Mouse (Mus musculus) hindbrain, embryonic 12.5 days (tissue): ENCODE results near the gene Ctsh. TPM values are rescaled to one million over a fixed set of nuclear protein-coding genes. Genes with fewer than 3 reads are reported as not detected.
A peak's percentile ranks its signal among the peaks of the same experiment; 100 is the strongest.

Experiments used
- ATAC-seq: fragments of 200-750 bp; cut with Nextera tagmentation; 2 replicates; pipeline ENCODE4 v1.8.0; 2017; ENCODE audit warnings: moderate TSS enrichment; ENCODE audit not compliant: low FRiP score
- H3K27ac ChIP-seq: fragments of 300-500 bp; sonication (generic); 2 replicates; pipeline ENCODE4 v1.5.1; 2016; ENCODE audit warnings: mild to moderate bottlenecking
- H3K27me3 ChIP-seq: fragments of 300-500 bp; sonication (generic); 2 replicates; pipeline ENCODE4 v1.6.1; 2016; ENCODE audit warnings: mild to moderate bottlenecking
- H3K36me3 ChIP-seq: fragments of 300-500 bp; sonication (generic); 2 replicates; pipeline ENCODE4 v1.6.1; 2016; ENCODE audit warnings: mild to moderate bottlenecking
- H3K4me1 ChIP-seq: fragments of 300-500 bp; sonication (generic); 2 replicates; pipeline ENCODE4 v1.6.1; 2016
- H3K4me2 ChIP-seq: fragments of 300-500 bp; sonication (generic); replicated peaks from 2 replicates; pipeline ENCODE4 v1.6.1; 2016; ENCODE audit warnings: mild to moderate bottlenecking
- H3K4me3 ChIP-seq: fragments of 300-500 bp; sonication (generic); 2 replicates; pipeline ENCODE4 v1.5.1; 2016; ENCODE audit warnings: mild to moderate bottlenecking
- H3K9ac ChIP-seq: fragments of 300-500 bp; sonication (generic); 2 replicates; pipeline ENCODE4 v1.6.1; 2016; ENCODE audit warnings: mild to moderate bottlenecking, moderate library complexity
- H3K9me3 ChIP-seq: fragments of 300-500 bp; sonication (generic); replicated peaks from 2 replicates; pipeline ENCODE4 v1.6.1; 2016; ENCODE audit warnings: mild to moderate bottlenecking
- WGBS: fragments of 180-500 bp; shearing (Covaris S2); methylation state at CpG from one replicate; pipeline ENCODE4 v1.1.7; 2016; 5-methylcytosine and 5-hydroxymethylcytosine counted together
- polyA plus RNA-seq: library from polyadenylated mRNA; unstranded; fragments of >200 nt; fragmentation: Nextera tagmentation; extraction: Ambion mirVana; gene quantifications from 2 replicates; pipeline ENCODE4 v1.2.1, GENCODE M21; 2016

The Ctsh gene
- 12.6 and 13.7 TPM in 2 replicates for polyA plus RNA-seq

DNA sequence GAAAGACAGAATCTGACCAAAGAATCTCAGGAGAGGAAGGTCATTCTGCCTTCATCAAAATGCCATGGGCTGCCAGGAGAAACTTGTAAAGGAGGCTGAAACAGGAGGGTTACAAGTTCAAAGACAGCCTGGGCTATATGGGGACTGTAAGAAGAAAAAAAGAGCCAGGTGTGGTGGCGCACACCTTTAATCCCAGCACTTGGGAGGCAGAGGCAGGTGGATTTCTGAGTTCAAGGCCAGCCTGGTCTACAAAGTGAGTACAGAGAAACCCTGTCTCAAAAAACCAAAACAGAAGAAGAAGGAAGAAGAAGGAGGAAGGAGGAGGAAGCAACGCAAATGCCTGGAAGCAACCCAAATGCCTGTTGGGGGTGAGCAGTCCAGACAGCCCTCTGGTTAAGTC, at the start of gene Ctsh:
Ctsh (plus strand) TSS at position 301 of the 400 bp plus-strand sequence.
- 91% methylated on average over 2 of the region's 2 CpGs for WGBS
- ATAC-seq = no peak

DNA sequence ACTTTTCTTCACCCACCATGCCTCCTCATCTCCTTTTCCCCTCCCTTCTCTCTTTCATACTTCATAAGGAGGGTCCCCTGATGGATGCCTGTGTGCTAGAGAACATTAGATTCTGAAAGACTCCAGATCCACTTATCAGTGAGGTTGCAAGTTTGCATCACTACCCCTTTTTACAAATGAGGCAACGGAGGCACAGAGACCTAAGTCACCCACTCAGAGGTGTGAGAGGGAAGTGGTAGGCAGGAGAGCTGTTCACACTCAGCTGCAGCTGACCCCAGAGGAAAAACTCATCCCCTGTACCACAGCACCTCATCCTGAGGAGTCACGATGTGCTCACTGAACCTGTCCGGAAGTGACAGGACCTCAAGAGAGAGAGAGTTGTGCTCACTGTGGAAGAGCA, 47.5 kb upstream of the Ctsh start:
- ATAC-seq = no peak
- Histone ChIP-seq H3K27me3 (no peaks in the 10 kb centered on the region), H3K4me2 (no peak overlapping the region), H3K4me1 (no peaks in the 10 kb centered on the region), H3K9ac (no peak overlapping the region), H3K9me3 (no peaks in the 10 kb centered on the region), H3K27ac (no peak overlapping the region), H3K4me3 (no peak overlapping the region), H3K36me3 (no peaks in the 10 kb centered on the region)
- 92% methylated on average over 3 of the region's 3 CpGs for WGBS

More for the DNA sequence above, at the start of gene Ctsh:
- peaks cover 8% of the 10 kb centered on the region for H3K27me3 ChIP-seq
- H3K27ac ChIP-seq = no peak within 1 kb of the TSS
- H3K4me3 ChIP-seq = peak within 1 kb of the TSS; percentile 34
- H3K9ac ChIP-seq = peak within 1 kb of the TSS; percentile 56
- H3K36me3 ChIP-seq = no peaks in the 10 kb centered on the region
- H3K4me1 ChIP-seq = peaks cover 7% of the 10 kb centered on the region
- no peaks in the 10 kb centered on the region for H3K9me3 ChIP-seq
- peak within 1 kb of the TSS; percentile 76 for H3K4me2 ChIP-seq

- no peak; the same call in 1 of the 2 replicates for ATAC-seq
- no peak overlapping the region for H3K4me3 ChIP-seq
- no peaks in the 10 kb centered on the region for H3K36me3 ChIP-seq
- no peaks in the 10 kb centered on the region for H3K27me3 ChIP-seq
- 16% methylated on average over 2 of the region's 2 CpGs for WGBS
- H3K27ac ChIP-seq = no peak overlapping the region
- no peak overlapping the region for H3K4me2 ChIP-seq
- no peaks in the 10 kb centered on the region for H3K9me3 ChIP-seq
- H3K9ac ChIP-seq = no peak overlapping the region
- H3K4me1 ChIP-seq = no peaks in the 10 kb centered on the region
Observed at GRCm38 (mm10) chr9:90007094-90007493, 46.9 kb upstream of the Ctsh start.

GRCm38 (mm10) chr9:90008138-90008537, 45.8 kb upstream of the Ctsh start:
- WGBS = 83% methylated on average over 6 of the region's 6 CpGs
- H3K27ac ChIP-seq = no peak overlapping the region
- H3K4me3 ChIP-seq = no peak overlapping the region
- no peaks in the 10 kb centered on the region for H3K9me3 ChIP-seq
- ATAC-seq = no peak
- no peaks in the 10 kb centered on the region for H3K4me1 ChIP-seq
- H3K36me3 ChIP-seq = no peaks in the 10 kb centered on the region
- no peaks in the 10 kb centered on the region for H3K27me3 ChIP-seq
- H3K9ac ChIP-seq = no peak overlapping the region
- H3K4me2 ChIP-seq = no peak overlapping the region

GRCm38 (mm10) chr9:90011849-90012248, 42.1 kb upstream of the Ctsh start:
- no peak for ATAC-seq

DNA sequence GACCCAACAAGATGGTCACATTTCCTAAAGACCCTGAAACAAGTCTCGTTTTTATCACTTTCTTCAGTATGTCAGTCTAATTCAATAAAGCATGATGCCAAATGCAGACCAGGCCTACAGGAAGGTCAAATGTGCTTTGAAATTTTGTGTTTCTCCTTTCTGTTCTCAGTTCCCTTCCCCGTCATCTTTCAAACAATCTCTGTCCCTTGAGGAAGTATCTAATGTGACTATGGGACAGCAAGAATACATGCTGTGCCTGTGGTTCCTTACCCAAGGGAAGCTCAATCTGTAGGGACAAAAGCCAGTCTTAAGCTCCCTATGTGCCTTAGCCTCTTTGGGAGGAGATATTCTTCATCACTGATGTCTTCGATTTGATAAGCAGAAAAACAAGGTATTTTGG, 39.3 kb upstream of the Ctsh start:
- H3K9me3 ChIP-seq = no peaks in the 10 kb centered on the region
- no peak overlapping the region for H3K9ac ChIP-seq
- no peaks in the 10 kb centered on the region for H3K36me3 ChIP-seq
- no peak for ATAC-seq
- WGBS = 86% methylated on average over 3 of the region's 3 CpGs
- H3K4me1 ChIP-seq = no peaks in the 10 kb centered on the region
- H3K27ac ChIP-seq = no peak overlapping the region
- H3K4me2 ChIP-seq = no peak overlapping the region
- no peaks in the 10 kb centered on the region for H3K27me3 ChIP-seq
- H3K4me3 ChIP-seq = no peak overlapping the region

More at GRCm38 (mm10) chr9:90011849-90012248, 42.1 kb upstream of the Ctsh start:
- no peaks in the 10 kb centered on the region for H3K36me3 ChIP-seq
- no peaks in the 10 kb centered on the region for H3K4me1 ChIP-seq
- H3K9me3 ChIP-seq = no peaks in the 10 kb centered on the region
- H3K4me3 ChIP-seq = no peak overlapping the region
- no peaks in the 10 kb centered on the region for H3K27me3 ChIP-seq
- WGBS = 72% methylated on average over 2 of the region's 2 CpGs
- no peak overlapping the region for H3K27ac ChIP-seq
- H3K9ac ChIP-seq = no peak overlapping the region
- no peak overlapping the region for H3K4me2 ChIP-seq

DNA sequence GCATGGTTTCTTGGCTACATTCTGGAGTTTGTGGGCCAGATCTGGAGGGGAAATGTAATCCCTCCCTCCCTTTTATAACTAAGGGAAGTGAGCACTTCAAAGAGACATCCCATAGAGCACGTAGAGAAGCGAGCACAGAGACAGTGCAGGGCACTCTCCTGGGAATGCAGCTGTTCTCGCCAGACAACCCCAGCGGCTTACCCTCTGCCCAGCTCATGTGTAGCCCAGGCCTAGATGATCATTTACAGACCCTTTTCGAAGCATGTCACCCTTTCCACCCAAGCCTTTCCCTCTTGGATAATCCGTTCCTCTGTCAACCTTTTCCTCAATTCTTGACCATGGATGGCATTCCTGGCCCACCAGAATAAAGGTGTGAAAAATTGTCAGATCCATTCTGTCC, 37.7 kb upstream of the Ctsh start:
- Histone ChIP-seq H3K4me2 (no peak overlapping the region), H3K27me3 (no peaks in the 10 kb centered on the region), H3K4me1 (no peaks in the 10 kb centered on the region), H3K9me3 (no peaks in the 10 kb centered on the region), H3K36me3 (no peaks in the 10 kb centered on the region), H3K4me3 (no peak overlapping the region), H3K27ac (no peak overlapping the region), H3K9ac (no peak overlapping the region)
- 75% methylated on average over 6 of the region's 6 CpGs for WGBS
- ATAC-seq = no peak

- WGBS = 85% methylated on average over 6 of the region's 6 CpGs
- ATAC-seq = no peak
- Histone ChIP-seq H3K9ac (no peak overlapping the region), H3K4me1 (no peaks in the 10 kb centered on the region), H3K27ac (no peak overlapping the region), H3K36me3 (no peaks in the 10 kb centered on the region), H3K9me3 (no peaks in the 10 kb centered on the region), H3K4me2 (no peak overlapping the region), H3K27me3 (no peaks in the 10 kb centered on the region), H3K4me3 (no peak overlapping the region)
Observed at GRCm38 (mm10) chr9:90020866-90021265, 33.1 kb upstream of the Ctsh start.

DNA sequence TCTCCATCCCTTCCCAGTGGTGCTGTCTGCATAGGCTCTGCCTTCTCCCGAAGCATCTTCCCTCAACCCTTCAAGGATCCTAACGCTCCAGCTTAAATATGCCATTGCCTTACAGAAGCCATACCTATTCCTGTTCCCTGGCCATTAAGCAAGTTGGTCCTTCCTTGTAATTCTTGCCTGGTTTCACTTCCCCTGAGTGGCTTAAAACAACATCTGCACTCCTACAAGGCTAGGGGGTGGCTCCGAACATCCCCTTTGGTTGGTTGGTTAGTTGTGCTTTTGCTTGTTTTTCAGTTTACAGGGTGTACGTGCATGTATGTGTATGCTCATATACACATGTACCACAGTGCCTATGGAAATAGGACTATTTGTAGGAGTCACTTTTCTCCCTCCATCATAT, 32.5 kb upstream of the Ctsh start:
- H3K27ac ChIP-seq = no peak overlapping the region
- H3K9ac ChIP-seq = no peak overlapping the region
- H3K4me1 ChIP-seq = no peaks in the 10 kb centered on the region
- no peak overlapping the region for H3K4me3 ChIP-seq
- no peaks in the 10 kb centered on the region for H3K27me3 ChIP-seq
- no peaks in the 10 kb centered on the region for H3K36me3 ChIP-seq
- no peak for ATAC-seq
- no peak overlapping the region for H3K4me2 ChIP-seq
- WGBS = 86% methylated on average over 4 of the region's 4 CpGs
- H3K9me3 ChIP-seq = no peaks in the 10 kb centered on the region

- H3K4me2 ChIP-seq = no peak overlapping the region
- 95% methylated on average over 6 of the region's 6 CpGs for WGBS
- H3K27me3 ChIP-seq = no peaks in the 10 kb centered on the region
- no peaks in the 10 kb centered on the region for H3K4me1 ChIP-seq
- no peak overlapping the region for H3K27ac ChIP-seq
- H3K9ac ChIP-seq = no peak overlapping the region
- no peaks in the 10 kb centered on the region for H3K36me3 ChIP-seq
- no peak overlapping the region for H3K4me3 ChIP-seq
- ATAC-seq = no peak
- no peaks in the 10 kb centered on the region for H3K9me3 ChIP-seq
Observed at GRCm38 (mm10) chr9:90027709-90028108, 26.2 kb upstream of the Ctsh start.

DNA sequence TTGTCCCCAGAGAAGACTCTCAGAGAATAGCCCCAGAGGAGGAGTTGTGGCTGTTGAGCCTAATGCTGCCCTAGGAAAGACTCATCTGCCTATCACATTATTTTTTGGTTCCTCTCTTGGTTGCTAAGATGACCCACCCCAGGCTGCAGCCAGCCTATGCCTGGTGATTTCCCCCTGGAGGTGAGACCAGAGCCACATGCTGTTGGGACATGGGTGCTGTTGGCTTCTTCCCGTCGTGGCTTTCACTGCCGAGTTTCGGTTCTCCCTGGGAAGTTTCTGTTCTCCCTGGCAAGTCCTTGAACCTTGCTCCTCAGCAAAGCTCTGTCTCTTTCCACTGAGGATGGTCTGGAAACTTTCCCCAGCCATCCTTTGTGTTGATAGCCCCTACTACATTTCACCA, 20.0 kb upstream of the Ctsh start:
- no peak overlapping the region for H3K9ac ChIP-seq
- no peak for ATAC-seq
- 75% methylated on average over 4 of the region's 4 CpGs for WGBS
- no peaks in the 10 kb centered on the region for H3K4me1 ChIP-seq
- no peaks in the 10 kb centered on the region for H3K9me3 ChIP-seq
- H3K27ac ChIP-seq = no peak overlapping the region
- no peak overlapping the region for H3K4me2 ChIP-seq
- no peaks in the 10 kb centered on the region for H3K36me3 ChIP-seq
- no peak overlapping the region for H3K4me3 ChIP-seq
- H3K27me3 ChIP-seq = no peaks in the 10 kb centered on the region

- Histone ChIP-seq H3K27me3 (no peaks in the 10 kb centered on the region), H3K4me3 (no peak overlapping the region), H3K9me3 (no peaks in the 10 kb centered on the region), H3K27ac (no peak overlapping the region), H3K9ac (no peak overlapping the region), H3K36me3 (no peaks in the 10 kb centered on the region), H3K4me2 (no peak overlapping the region), H3K4me1 (no peaks in the 10 kb centered on the region)
- 79% methylated on average over 2 of the region's 2 CpGs for WGBS
- no peak for ATAC-seq
Observed at GRCm38 (mm10) chr9:90035168-90035567, 18.8 kb upstream of the Ctsh start.

DNA sequence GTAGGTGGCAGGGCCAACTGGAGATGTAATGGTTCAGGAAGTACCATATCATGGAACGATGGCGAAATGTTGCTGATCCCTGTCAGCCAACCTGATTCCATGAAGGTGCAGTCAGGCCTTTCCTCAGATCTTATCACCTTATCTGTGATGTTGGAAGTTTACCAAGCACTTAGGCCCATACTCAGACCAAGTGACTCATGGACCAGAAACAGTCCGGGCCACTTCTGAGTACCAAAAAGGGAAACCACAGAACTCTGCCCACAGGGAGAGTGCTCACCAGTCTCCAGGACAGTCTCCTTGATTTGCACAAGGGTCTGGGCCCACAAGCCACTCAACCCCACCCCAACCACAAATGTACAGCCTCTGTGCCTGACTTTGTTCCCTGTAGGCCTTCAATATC, 18.2 kb upstream of the Ctsh start:
- Histone ChIP-seq H3K4me2 (no peak overlapping the region), H3K27me3 (no peaks in the 10 kb centered on the region), H3K27ac (no peak overlapping the region), H3K9ac (no peak overlapping the region), H3K4me1 (no peaks in the 10 kb centered on the region), H3K9me3 (no peaks in the 10 kb centered on the region), H3K4me3 (no peak overlapping the region), H3K36me3 (no peaks in the 10 kb centered on the region)
- ATAC-seq = no peak
- 94% methylated on average over 3 of the region's 3 CpGs for WGBS
